Mouse (Mus musculus) liver, adult 2 months (tissue): ENCODE data around the gene Rspry1. TPM values are rescaled to one million over a fixed set of nuclear protein-coding genes. Genes with fewer than 3 reads are reported as not detected.

Experiments
- DNase-seq: peaks from one replicate; pipeline ENCODE4 v3.0.0-alpha.2; 2011; ENCODE audit warnings: low read depth, low spot score; ENCODE audit errors: extremely low read depth
- H3K27ac ChIP-seq: fragments of 200-500 bp; replicated peaks from 2 replicates; pipeline ENCODE4 v1.5.1; 2012; ENCODE audit warnings: low read depth, mild to moderate bottlenecking, control low read depth, inconsistent platforms, low read length; ENCODE audit not compliant: insufficient read depth
- H3K27me3 ChIP-seq: fragments of 200-500 bp; 2 replicates; pipeline ENCODE4 v1.6.1; 2012; ENCODE audit warnings: mild to moderate bottlenecking, moderate library complexity, low read length, inconsistent platforms; ENCODE audit not compliant: control insufficient read depth, insufficient read depth
- H3K36me3 ChIP-seq: fragments of 200-500 bp; 2 replicates; pipeline ENCODE4 v1.6.1; 2012; ENCODE audit warnings: low read length, inconsistent platforms; ENCODE audit not compliant: control insufficient read depth, insufficient read depth
- H3K4me1 ChIP-seq: fragments of 200-500 bp; 2 replicates; pipeline ENCODE4 v1.6.1; 2011; ENCODE audit warnings: low read length; ENCODE audit not compliant: control insufficient read depth, insufficient read depth
- H3K4me3 ChIP-seq: fragments of 200-500 bp; 2 replicates; pipeline ENCODE4 v1.5.1; 2011; ENCODE audit warnings: low read depth, mild to moderate bottlenecking, control low read depth, low read length, moderate library complexity; ENCODE audit not compliant: insufficient read depth
- H3K79me2 ChIP-seq: fragments of 200-500 bp; 2 replicates; pipeline ENCODE4 v1.6.1; 2012; ENCODE audit warnings: inconsistent platforms, mild to moderate bottlenecking, low read length, moderate library complexity; ENCODE audit not compliant: control insufficient read depth, insufficient read depth
- H3K9ac ChIP-seq: fragments of 200-500 bp; 2 replicates; pipeline ENCODE4 v1.6.1; 2012; ENCODE audit warnings: low read depth, mild to moderate bottlenecking, control low read depth, inconsistent platforms, low read length
- CTCF ChIP-seq: fragments of 200-500 bp; IDR thresholded peaks from 2 replicates; pipeline ENCODE4 v1.5.1; 2011; ENCODE audit warnings: low read depth, low read length, control low read depth
- POLR2A ChIP-seq: fragments of 200-500 bp; IDR thresholded peaks from 2 replicates; pipeline ENCODE4 v1.6.1; 2011; ENCODE audit warnings: low read length, control low read depth; ENCODE audit not compliant: insufficient read depth; ENCODE audit errors: extremely low read depth
- WGBS: fragments of 180-500 bp; shearing (Covaris S2); methylation state at CpG from one replicate; pipeline ENCODE4 v1.1.7; 2018; 5-methylcytosine and 5-hydroxymethylcytosine counted together
- polyA plus RNA-seq: library from polyadenylated mRNA; depleted of rRNA; stranded (reverse); fragments of >200 nt; gene quantifications from 2 replicates; pipeline ENCODE4 v1.2.3, GENCODE M21; 2012; rRNA removed
- total RNA-seq: library from RNA; depleted of rRNA; stranded (reverse); fragments of >200 nt; gene quantifications from 2 replicates; pipeline ENCODE4 v1.2.3, GENCODE M21; 2014; rRNA removed

The Rspry1 gene
- total RNA-seq (21.4 and 22.0 TPM in 2 replicates), polyA plus RNA-seq (5.6 and 5.7 TPM in 2 replicates)

DNA sequence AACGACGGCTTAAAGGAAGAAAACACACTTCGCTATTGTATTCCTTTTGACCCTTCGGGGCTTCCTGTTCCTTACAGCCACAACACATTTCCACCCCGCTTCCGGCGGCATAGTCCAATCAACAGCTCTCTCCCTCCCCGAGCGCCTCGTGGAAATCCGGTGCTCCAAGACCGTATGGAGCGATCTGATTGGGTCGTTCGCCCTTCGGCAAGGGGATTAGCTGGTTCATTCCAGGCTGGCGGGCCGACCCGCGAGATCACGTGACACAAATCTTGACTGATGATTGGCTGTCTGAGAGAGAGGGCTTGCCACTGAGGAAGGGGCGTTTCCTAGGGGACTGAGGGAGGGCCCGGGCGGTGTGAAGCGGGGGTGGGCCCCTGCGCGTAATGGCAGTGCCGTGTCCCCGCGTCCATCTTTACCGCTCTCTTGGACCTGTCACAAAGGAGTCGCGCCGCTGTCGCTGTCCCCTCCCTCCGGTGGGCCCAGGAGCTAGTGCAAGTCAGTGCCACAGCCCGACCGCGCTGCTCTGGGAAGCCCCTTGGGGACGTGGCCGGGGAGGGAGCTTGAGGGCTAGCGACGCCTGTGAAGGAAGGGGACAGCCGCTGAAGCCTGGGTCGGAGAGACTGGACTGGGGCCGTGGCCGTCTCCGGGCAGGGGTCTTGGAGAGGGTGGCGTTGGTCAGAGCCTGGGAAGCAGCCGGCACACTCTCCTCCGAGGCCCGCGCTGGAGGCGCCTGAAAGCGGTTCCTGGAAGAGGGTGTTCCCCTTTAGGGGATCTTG is at the start of gene Rspry1, which contains the start of gene Fam192a:
Rspry1 (plus strand) TSS at position 331 of the 779 bp plus-strand sequence.
Fam192a (minus strand) TSS at position 391 of the 779 bp plus-strand sequence.
- H3K27ac ChIP-seq = peak within 1 kb of the TSS; percentile 77
- H3K79me2 ChIP-seq = peaks cover 26% of the 10 kb centered on the region; the same call in 1 of the 2 replicates
- no peaks in the 10 kb centered on the region for H3K27me3 ChIP-seq
- 0 out of 2 replicates have a peak, but pooled peaks cover 1% of the 10 kb centered on the region for H3K36me3 ChIP-seq
- H3K4me3 ChIP-seq = peak within 1 kb of the TSS; percentile 90
- peak; percentile 99 for DNase-seq
- peaks cover 8% of the 10 kb centered on the region; the same call in 1 of the 2 replicates for H3K4me1 ChIP-seq
- TF ChIP-seq POLR2A (peak; percentile 80), CTCF (no peak)
- under 1% methylated on average over 55 of the region's 55 CpGs for WGBS
- peak within 1 kb of the TSS; percentile 95 for H3K9ac ChIP-seq

- TF ChIP-seq POLR2A = no peak
- TF ChIP-seq CTCF = no peak
These were observed 49.0 kb upstream of the Rspry1 start for GRCm38 (mm10) chr8:94552696-94553095.

DNA sequence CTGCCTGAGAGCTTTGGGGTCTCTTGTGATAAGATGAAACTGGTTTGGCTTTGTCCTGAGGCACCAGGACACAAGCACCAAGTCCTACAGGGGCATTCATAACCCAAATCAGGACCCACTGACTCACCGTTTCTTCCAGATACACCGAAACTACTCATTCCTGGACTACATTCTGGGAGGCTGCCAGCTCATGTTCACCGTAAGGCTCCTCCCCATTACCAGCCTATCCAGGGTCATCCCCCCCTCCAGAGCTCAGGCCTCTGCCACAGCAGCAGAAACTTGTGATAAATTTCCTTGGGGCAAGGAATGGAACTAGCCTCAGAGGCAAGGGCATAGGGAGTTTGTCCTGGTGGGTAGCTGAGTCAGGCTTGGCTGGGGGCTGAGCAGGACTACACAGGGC is 44.5 kb upstream of the Rspry1 start:
- Histone ChIP-seq H3K4me3 (no peak overlapping the region), H3K4me1 (no peaks in the 10 kb centered on the region), H3K36me3 (no peaks in the 10 kb centered on the region; the same call in 1 of the 2 replicates), H3K79me2 (no peaks in the 10 kb centered on the region), H3K27ac (no peak overlapping the region), H3K9ac (no peak overlapping the region), H3K27me3 (no peaks in the 10 kb centered on the region)
- DNase-seq = no peak
- no peak for TF ChIP-seq CTCF
- WGBS = 88% methylated on average over 3 of the region's 3 CpGs

More at GRCm38 (mm10) chr8:94552696-94553095, 49.0 kb upstream of the Rspry1 start:
- no peak for DNase-seq
- H3K4me1 ChIP-seq = peaks cover 6% of the 10 kb centered on the region
- 100% methylated on average over 2 of the region's 2 CpGs for WGBS
- H3K4me3 ChIP-seq = no peak overlapping the region
- no peak overlapping the region for H3K27ac ChIP-seq
- no peak overlapping the region for H3K9ac ChIP-seq
- H3K27me3 ChIP-seq = no peaks in the 10 kb centered on the region
- H3K79me2 ChIP-seq = no peaks in the 10 kb centered on the region
- H3K36me3 ChIP-seq = no peaks in the 10 kb centered on the region

- no peak for DNase-seq
- Histone ChIP-seq H3K4me1 (no peaks in the 10 kb centered on the region), H3K9ac (no peak overlapping the region), H3K27ac (no peak overlapping the region), H3K79me2 (no peaks in the 10 kb centered on the region), H3K36me3 (peaks cover 2% of the 10 kb centered on the region; the same call in 1 of the 2 replicates), H3K27me3 (no peaks in the 10 kb centered on the region), H3K4me3 (no peak overlapping the region)
- WGBS = 93% methylated on average over 5 of the region's 5 CpGs
- no peak for TF ChIP-seq CTCF
- TF ChIP-seq POLR2A = no peak
These were observed 40.5 kb upstream of the Rspry1 start for GRCm38 (mm10) chr8:94561256-94561655.

DNA sequence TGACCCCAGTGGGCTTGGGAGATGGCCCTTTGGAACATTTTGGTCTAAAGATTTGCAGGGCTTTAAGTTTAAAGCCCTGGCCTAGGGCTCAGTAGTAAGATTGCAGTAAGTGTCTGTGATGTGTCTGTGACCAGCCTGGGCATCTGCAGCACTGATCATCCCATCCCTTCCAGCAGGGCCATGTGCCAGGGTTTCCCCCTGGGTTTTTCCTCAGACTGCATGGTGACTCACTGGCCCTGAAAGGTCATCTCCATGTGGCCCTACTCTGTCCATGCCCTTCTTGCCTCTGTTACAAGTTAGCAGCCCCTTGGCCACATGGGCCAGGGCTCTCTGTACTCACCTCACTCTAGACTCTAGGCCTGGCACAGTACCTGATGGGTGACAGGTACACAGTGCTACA is 37.3 kb upstream of the Rspry1 start:
- no peaks in the 10 kb centered on the region for H3K4me1 ChIP-seq
- H3K36me3 ChIP-seq = peaks cover 2% of the 10 kb centered on the region; the same call in 1 of the 2 replicates
- no peak overlapping the region for H3K9ac ChIP-seq
- H3K27me3 ChIP-seq = no peaks in the 10 kb centered on the region
- no peak overlapping the region for H3K4me3 ChIP-seq
- TF ChIP-seq POLR2A (no peak), CTCF (no peak)
- H3K79me2 ChIP-seq = no peaks in the 10 kb centered on the region
- H3K27ac ChIP-seq = no peak overlapping the region
- no peak for DNase-seq

DNA sequence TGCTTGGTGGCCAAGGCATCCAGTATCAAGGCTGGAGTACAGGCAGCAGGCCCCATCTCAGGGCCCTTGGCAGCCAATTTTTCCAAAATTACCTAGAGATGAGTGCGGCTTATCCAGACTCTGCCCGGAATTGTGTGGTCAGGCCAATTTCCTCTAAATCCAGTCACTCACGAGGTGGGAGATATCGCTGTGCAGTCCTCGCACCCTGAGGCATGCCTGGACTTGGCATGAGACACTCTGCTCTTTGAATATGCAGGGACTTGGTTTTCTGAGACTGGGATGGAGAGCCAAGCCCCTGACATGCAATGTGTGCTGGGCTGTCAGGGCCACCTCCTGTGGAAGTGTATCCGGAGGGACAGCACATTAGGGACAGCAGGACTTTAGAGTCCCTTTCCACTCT is 35.7 kb upstream of the Rspry1 start:
- WGBS = 83% methylated on average over 6 of the region's 6 CpGs
- TF ChIP-seq POLR2A (no peak), CTCF (no peak)
- Histone ChIP-seq H3K27ac (no peak overlapping the region), H3K4me1 (no peaks in the 10 kb centered on the region), H3K36me3 (peaks cover 2% of the 10 kb centered on the region; the same call in 1 of the 2 replicates), H3K4me3 (no peak overlapping the region), H3K27me3 (no peaks in the 10 kb centered on the region), H3K9ac (no peak overlapping the region), H3K79me2 (no peaks in the 10 kb centered on the region)
- DNase-seq = no peak
